Mouse (Mus musculus) A20 (cell line): ENCODE measurements at regions not wholly inside any gene's neighbourhood (a gene's known extent, or its start where the extent isn't known, plus 50 kb on each side); places are given as distances from the start of the nearest gene placed in this dataset.

Source experiments
- DNase-seq: peaks from one replicate; pipeline ENCODE4 v3.0.0-alpha.2; 2011; ENCODE audit warnings: low read depth, low spot score

DNA sequence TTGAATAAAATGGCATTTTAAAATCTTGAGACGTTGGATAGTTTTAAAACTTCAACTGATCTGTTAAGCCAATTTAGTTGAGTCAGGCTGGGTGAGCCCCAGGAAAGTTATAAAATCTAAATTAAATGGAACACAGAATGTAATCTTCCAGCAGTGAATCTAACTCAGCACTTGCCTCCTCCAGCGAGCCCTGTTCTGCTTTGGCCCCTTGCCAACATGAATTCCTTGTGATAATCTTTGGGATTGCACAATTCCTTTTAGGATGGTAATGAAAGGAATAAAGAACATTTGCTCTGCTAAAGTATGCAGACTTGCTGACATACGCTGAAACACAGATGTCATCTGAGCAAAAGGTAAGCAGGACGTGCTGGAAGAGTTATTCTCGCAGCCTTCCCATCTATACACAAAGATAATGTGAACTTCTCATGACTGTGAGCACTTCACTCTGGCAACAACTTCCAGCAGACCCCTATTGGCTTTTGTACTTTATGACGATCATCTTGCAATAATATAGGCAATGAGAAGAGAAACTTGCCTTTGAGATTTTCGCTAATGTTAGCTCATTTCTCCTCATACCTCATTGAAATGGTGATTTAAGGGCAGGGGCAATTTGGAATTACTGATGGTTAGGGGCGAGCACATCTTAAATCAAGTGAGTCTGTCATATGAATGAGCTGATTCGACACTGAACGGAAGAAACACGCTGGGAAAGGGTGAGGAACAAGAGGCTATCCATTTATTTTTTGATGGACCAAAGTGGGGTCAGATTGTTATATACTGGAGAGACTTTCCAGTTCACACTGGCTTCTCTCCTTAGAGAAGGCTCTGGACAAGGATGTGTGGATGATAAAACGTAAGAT is 216.3 kb upstream of the Pdzrn3 start:
- no peak for DNase-seq

DNA sequence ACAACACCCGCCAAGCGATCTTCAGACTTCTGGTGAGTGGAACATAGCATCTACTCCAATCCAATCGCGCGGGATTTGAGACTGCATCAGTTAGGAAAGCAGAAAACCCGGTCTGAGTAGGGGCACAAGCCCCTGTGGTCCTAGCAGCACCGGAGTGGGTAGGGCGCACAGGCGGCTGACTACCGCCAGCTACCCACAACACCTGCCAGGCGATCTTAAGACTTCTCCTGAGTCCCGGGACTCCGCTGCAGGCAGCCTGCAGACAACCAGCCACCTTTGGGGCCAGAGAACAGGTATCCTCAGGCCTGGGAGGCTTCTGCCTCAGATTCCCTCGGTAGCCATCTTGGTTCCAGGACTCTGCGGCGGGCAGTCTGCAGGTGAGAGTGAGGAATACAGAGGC is 208.2 kb upstream of the Pdzrn3 start:
- DNase-seq: no peak

DNA sequence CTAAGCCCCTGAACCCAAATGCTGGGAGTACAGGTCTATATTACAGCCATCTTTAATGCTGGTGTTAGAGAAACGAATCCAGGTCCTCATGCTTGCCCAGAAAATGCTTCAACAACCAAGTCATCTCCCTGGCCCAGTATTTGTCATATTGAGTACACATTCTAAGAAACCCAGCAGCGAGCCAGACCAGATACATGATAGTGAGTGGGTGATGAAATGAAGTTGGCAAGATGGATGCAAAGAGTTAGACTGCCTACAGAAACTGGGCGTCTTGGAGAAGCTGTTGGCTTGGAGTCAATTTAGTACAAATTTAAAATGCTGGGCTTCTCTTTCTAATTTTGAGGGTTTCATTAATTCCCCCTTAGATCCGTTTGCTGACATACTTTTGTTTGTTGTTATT is 203.1 kb upstream of the Pdzrn3 start:
- DNase-seq: no peak

DNA sequence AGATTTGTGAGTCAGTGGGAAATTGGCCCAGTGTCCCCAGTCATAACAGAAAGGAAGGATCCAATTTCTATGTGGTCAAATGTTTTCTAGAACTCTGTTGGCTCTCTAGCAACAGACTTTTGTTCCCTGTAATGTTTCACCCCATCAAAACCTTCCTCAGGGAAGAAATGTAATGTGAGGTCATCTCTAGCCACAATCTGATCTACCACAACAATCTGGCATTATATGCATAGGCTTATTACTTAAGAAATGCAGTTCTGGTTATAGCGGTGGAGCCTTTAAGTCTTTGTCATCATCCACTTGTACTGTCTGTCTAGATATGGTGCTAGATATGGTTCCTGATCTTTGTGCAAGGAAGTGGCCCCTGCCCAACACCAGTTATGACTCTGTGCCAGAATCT is 178.4 kb upstream of the Pdzrn3 start:
- no peak for DNase-seq

DNA sequence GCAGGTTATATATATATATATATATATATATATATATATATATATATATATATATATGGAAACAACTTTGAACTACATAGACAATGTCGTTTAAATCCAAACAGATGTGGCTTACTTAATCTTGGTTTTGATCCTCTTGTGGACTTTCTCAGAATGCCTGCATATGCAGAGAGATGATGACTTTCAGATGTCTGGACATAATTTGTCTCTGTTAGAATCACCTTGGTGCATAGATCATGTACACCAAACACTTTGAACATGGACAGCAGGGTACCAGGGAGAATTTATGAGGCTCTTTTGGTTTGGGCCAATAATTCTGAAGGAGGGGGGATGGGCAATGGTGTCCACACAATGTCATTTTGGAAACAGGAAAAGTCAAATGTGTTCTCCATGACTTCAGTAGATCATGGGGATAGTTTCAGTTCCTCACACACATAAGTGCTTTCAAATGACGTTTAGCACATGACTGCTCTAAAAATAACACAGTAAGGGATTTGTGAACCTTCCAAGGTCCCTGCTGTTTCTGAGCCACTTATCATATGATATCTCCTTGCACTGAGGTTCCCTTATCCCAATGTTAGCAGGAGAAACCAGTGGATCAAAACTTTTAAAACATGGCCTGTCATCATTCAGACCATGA is 177.4 kb upstream of the Pdzrn3 start:
- no peak for DNase-seq

DNA sequence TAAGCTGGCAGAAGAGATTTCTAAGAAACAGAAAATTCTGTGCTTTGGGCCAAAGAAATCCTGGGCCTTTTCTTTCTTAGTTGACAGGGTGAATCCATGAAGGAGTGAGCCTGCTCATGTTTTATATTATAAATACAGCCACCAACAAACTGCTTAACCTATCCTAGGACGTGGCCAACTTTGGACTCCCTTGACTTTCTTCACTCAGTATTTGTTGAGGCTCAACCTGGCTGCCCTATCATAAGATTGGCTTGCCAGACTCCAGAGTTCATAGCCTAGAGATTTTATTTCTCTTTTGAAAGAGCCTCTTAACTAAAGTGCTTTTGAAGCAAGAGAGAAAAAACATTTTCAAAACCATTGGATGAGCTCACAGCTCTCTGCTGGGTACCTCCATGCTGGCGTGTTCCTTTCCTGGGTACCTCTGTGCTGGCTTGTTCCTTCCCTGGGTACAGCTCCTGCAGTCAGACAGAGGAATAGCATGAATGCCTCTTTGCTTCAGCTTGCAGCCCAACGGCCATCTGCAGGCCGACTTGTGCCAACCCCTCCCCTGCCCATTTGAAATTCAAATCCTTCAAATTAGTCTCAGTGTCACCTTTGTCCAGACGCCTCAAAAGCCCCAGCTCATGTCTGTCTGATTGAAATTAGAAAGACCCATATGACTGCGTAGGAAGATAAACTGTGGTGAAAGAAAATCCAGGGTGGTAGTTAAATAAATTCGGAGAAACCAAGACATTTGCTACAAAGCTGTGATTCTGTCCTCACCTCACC is 173.0 kb upstream of the Pdzrn3 start:
- no peak for DNase-seq

DNA sequence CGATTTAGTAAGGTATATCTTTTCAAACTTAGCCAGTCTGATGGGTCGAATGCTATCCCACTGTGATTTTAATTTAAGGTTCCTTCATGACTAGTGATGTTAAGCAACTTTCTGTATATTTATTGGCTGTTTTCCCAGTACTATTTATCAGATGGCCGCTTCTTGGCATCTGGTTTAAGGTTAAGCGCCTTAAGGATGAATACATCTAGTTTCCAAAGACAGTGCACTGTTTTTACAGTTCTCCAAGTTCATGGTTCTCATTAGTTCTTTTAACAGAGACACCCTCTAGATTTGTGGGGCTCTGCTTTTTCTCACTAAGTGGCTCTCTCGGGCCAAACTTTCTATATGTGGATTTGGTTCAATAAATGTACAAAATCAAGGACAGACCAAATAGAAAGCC is 159.9 kb upstream of the Pdzrn3 start:
- no peak for DNase-seq

DNA sequence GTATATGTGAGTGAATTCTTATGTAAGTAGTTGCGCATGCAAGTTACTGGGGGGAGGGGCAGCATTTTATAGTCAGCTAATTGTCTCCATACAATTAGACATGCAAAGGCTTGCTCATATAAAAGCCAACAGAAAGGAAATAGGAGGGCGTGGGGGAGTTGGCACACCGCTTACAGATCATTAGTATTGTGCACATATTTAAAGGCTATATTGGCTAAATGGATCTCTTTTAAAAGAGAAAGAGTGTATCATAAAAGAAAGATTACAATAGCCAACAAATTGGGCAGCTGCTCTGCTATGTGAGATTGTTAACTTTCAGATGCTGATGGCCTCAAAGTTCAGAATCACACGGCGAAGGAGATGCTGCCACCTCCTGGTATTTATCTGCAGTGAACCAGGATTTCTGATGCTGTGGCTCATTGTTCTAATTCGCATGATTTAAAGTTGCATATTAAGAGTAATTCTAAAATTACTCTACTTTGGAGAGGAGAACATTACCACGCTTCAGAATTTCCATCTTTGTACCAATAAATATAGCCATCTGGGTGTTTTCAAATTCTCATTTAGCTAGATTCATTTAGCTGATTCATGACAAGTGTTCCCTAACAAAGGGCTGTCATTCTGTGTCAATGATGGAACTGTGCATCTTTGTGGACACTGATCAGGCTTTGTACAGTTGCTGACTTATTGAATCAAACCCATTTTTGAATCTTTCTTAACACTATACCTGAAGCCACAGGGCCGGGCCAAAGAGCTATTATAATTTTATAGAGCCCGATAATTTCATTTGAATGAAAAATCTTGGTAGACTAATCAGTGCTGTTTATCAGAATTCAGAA is 156.7 kb upstream of the Pdzrn3 start:
- DNase-seq: no peak

DNA sequence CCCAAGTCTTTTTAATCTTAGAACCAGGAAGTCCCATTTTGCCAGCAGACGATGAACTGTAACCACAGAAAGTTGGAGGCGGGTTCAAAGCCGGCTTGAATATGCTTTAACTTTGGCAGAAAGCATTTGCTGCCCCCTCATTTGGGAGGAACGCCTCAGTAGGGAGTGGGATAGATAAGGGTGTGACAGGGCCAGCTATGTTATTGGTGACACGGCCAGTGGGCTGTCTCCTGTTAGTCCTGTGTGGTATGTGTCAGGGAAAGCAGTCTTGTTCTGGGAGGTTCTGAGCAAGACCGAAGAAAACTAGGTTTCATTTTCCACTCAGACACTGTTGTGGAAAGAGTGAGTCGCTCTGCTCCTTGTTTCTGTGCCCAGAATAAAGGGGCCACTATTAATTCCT is 154.7 kb upstream of the Pdzrn3 start:
- no peak for DNase-seq

DNA sequence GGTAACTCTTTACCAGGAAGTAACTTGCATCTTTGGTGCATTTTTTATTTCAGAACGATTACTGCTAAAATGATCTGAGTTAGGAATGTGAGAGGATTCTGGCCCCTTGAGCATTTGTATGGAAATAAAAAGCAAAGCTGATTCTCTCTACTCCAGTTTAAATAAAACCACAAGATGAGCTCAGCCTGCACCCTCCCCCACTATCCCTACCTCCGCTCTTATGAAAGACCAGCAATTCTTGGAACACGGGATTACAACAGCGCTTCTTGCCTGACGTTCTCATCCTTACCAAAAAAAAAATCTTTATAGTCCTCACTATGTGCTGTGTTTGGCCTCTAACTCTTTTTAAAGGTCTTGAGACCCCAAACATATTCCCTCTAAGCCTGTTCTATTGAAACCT is 154.2 kb upstream of the Pdzrn3 start:
- DNase-seq: no peak

DNA sequence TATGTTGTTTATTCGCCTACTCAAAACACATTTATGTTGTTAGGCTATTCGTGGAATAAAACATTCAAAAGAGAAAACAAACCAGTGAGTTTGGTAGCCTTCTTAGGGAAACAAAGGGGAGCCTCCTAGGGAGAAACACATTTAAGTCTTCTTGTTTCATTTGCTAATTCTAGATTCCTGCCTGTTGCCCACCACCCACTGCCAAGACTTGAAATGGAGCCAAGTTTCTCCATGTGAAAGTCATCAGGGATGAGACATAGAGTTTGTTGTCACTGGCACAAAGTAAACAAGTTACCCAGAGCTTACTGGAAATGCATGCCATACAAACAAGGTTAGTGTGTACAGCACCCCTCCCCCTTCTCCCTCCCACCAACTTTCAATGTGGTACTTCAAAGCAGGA is 147.4 kb upstream of the Pdzrn3 start:
- DNase-seq: no peak

DNA sequence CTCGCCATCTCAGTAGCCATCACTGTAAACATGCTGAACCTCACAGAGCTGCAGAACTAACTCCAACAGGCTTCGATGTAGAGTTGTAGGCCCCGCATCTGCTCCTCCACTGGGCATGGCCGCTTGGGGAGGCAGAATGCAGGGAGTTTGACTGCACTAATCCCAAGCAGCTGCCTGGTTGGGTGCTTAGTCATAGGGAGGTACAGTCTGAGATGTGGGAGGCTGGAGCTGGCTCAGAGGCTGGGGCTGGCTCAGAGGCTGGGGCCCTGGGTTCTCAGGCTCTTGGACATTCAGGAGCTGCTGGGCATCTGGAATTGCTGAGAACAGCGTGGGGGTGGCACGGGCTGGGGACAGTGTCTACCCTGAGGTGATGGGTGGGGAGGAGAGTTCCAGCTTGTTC is 143.6 kb upstream of the Pdzrn3 start:
- no peak for DNase-seq

DNA sequence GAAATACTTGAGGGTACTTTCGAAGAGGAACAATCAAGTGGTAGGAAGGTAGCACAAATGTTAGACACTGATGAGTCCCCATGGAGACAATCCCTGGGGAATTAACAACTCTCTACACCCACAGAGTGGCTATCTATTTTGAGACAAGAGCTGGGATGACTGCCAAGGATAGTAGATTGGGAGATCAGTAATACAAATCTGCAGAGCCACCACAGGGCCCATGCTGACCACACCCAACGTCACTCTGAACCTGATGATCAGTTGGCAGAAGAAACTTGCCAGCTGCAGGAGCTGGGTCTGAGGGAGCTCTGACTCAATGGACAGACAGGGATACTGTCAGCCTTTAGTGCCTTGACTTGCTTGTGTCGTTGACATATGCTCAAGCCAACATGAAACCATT is 143.1 kb upstream of the Pdzrn3 start:
- DNase-seq: no peak

DNA sequence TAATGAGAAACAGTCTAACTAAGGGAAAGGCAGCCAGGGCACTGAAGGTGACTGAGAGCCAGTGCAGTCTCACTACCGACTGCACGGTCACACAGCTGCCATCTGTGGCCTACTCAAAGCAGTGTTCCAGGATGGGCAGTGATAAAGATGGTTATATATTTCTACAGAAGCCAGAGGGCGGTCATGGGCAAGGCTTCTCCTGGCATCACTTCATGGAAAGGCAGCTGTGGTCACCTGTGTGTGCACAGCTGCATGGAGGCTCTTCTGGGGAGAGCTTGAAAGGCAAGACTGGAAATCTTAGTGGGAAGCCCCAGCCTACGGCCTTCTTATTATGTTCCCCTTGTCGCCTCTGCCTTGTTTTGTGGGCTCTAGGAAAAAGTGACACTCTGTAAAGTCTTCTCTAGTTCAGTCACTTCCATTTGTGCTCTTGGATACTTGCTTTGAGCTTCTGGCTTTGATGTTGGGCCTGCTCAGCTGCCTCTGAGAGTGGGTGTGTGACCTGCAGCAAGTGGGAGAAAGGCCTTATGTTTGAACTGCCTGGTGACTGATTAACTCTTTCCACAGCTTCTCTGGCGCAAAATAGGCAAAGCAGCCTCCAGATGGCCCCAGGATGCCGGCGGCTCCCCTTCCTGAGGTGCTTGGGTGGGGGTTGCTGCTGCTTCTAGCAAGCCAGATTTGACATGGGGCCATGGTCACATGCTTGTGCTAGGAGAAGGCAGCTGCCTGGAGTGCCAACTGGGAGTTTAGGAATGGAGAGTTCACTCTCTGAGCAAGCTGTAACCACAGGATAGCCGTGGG is 141.4 kb upstream of the Pdzrn3 start:
- no peak for DNase-seq

DNA sequence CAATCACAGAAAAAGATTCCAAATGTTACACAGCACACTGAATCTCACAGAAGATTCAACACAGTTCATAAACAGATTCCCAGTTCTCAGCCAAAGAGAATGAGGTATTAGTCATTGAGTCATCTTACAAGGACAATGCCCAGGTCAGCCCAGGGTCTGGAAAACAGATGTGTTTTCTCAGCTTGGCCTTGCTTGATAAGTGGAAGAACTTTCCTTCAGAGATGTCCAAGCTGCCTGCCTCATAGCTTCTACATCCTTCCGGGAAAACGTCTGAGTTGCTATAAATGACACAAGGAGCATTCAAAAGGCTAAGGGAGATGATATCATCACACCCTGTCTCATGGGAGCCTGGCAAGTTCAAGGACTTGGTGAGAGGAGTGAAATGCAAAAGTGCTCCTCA is 139.9 kb upstream of the Pdzrn3 start:
- no peak for DNase-seq

DNA sequence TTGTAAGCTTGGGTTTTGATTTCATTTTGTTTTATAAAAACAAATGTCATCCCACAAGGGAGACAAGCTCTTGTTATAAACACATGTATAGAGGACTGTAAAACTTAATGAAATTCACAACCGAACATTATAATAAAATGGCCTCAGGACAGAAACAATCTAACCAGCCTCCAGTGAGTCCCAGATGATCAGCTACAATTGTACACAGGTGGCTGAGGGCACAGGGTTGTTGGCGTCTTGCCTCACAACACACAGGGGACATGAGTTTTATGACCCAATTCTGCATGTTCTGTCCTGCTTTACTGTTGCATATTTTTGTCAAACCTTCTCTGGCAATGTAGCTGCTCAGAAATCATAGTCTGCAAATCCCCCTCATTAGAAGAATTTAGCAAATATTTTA is 136.0 kb upstream of the Pdzrn3 start:
- no peak for DNase-seq

DNA sequence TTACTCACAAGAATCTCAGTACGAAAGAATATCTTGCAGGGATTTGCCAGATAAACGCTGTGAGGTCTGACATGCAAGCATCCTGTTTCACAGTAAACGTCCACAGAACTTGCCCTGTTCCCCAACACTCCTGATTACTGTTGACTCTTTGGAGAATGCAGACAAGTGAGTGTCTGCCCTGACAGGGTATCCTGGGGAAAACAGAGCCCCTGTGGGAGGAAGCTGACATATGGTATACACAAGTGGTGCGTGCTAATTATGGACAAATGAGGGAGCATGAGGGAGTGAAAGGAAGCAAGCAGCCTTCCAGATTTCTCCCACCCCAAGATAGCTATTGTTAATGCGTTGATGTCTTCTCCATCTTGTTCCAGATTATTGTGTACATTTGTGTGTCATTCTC is 124.5 kb upstream of the Pdzrn3 start:
- no peak for DNase-seq

DNA sequence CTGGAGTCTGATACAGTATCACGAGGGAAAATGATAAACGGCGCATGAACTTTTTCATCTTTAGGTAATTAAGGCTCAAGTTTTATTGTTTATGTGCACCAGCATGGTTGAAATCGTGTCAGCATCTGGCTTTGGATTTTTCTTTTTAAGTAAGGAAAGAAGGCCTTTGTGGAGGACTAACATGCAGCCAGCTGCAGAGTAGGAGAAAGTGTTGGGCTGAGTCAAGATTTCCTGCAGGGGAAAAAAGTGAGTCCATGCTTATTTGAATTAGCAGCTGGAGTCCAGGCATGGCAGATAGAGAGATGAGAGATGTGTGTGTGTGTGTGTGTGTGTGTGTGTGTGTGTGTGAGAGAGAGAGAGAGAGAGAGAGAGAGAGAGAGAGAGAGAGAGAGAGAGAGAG is 124.0 kb upstream of the Pdzrn3 start:
- DNase-seq: no peak

DNA sequence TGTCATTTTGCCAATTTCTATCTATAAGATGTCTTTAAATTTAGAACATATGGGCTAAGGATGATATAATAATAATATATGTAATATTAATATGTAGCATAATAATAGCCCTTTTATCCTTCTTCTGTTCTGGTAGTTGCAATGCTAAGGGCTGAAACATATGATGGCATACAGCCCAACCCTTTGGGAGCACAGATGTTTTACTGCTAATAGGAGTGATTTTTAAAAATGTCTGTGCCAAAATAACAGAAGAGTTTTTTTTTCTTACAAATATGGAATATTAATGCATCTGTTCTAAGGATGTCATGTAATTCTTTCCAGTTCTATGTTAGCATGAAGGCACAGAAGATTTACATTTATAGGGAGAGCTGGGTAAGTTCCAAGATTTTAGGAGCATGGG is 122.5 kb upstream of the Pdzrn3 start:
- no peak for DNase-seq

DNA sequence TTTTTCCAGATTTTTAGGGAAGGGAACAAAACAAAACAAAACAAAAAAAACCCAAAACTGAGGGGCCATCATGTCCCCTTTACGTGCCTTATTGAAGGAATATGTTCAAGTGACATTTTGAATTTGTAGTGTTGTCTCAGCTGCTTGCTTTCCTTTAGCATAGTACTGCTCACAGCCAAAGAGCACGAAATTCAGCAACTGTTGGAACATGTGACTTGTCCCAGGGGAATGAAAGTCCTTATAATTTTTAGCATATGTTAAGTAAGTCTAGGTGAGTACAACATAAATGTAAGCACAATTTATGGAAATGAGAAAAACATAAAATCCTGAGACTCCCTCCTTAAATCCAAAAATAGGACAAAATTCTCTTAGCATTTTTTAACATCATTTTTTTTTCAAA is 110.8 kb upstream of the Pdzrn3 start:
- DNase-seq: no peak
